Mouse (Mus musculus) heart, adult 11 months (tissue): ENCODE results near the gene Terf2.
"Not testable (repeated sequence)": the region's sequence is repeated elsewhere in the genome, so short reads cannot be mapped to it uniquely, and the experiment has no call there.

Source experiments
- DNase-seq: peaks from one replicate; pipeline ENCODE4 v3.0.0; 2022

The Terf2 gene

DNA sequence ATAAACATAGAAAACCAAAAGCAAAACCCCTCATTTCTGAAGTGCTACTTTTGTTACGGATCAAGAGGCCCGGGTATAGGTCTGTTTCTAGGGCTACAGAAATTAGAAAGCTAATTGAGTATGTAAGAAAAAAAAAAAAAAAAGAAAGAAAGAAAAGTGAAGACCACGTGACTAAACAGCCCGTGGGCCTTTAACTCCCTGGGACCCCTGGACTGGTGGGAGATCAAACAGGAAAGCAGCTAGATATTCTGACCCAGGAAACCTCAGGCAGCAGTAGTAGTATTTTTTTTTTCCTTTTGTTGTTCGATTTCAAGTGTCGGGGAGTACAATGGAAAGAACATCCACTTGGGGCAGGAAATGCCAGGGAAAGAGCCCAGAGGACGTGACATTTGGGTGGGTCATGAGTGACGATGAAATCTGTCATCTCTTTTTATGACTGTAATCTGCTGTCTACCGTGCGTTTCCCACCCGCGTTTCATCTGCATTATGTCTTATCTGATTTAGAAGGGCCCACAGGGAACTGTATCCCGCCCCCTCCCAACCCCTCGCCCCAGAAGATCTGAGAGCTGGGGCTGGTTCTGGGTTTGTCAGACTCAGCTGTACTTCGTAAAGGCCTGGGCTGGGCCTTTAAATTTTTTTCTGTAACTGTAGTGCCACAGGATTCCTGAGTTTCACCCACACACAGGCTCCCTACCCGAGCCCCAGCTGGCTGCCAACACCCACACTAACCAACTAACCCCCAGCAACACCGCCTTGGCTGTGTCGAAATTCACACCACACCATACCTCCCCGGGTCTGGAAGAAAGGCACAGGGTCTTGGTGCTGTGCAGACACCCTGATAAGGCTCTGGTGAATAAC lies 18.0 kb upstream of the Terf2 start:
- peak; percentile 93 for DNase-seq

DNA sequence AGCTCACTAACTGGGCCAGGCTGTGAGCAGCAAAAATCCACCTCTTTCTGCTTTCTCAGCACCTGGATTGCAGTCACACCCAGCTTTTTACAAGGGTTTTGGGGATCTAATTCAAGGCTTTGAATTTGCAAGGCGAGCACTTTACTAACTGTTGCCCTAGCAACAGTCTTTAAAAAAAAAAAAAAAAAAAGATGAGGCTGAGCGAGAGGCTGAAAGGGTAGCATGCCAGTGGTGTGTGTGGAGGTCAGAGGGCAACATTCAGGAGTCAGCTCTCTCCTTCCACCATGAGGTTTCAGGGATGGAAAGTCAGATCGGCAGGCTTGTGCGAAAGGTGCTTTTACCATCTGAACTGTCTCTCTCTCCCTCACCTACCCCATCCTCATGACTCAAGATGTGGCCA lies 16.9 kb upstream of the Terf2 start:
- DNase-seq = no peak

DNA sequence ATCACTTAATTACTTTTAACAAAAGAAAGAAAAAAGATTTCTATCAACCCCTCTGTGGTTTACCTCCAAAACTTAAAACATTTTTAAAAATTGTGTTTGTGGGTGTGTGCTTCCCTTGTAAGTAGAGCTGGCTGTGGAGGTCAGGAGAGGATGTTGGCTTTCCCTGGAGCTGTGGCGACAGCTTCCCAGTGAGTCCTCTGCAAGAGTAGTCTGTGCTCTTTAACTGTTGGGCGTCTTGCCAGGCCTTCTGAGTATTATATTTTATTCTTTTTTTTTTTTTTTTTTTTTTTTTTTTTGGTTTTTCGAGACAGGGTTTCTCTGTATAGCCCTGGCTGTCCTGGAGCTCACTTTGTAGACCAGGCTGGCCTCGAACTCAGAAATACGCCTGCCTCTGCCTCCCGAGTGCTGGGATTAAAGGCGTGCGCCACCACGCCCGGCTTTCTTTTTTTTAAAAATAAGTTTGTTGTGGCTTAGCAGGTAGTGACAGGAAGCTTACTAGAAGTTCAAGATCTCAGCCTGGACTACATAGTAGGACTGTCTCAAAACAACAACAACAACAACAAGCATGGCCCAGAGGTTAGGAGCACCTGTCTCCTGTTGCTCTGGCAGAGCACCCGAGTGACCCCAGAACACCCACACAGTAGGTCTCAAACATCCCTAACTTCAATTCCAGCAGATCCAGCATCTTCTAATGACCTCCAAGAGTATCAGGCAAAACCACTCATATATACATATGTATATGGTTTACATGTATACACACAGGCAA lies 15.2 kb upstream of the Terf2 start:
- peak; percentile 84 for DNase-seq

DNA sequence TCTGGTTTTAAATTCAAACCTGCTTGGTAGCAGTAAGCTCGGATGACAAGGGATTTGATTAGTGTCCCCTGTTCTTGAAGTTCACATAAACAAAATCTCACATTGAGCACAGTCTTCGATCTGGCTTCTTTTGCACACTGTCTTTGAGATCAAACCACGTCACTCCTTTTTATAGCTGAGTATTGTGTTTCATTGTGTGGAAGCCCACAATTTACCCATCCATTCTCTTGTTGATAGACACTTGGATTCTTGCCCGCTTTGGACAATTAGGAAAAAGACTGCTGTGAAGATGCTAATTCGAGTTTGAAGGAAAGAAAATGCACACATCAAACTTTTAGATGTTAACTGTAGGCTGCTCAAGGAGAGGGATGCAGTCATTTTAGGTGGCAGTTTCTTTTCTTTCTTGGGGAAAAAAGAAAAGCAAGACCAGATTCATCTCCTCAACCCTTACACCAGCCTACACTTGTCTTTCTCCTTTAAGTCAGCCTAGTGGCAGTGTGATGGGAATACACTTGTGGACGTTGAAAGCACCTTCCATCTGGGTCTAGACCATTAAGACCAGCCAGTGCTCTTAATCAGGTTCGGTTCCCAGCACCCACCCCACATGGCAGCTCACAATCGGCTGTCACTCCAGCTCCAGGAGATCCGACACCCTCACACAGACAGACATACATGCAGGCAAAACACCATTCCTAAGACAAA lies 14.4 kb upstream of the Terf2 start:
- DNase-seq = no peak

DNA sequence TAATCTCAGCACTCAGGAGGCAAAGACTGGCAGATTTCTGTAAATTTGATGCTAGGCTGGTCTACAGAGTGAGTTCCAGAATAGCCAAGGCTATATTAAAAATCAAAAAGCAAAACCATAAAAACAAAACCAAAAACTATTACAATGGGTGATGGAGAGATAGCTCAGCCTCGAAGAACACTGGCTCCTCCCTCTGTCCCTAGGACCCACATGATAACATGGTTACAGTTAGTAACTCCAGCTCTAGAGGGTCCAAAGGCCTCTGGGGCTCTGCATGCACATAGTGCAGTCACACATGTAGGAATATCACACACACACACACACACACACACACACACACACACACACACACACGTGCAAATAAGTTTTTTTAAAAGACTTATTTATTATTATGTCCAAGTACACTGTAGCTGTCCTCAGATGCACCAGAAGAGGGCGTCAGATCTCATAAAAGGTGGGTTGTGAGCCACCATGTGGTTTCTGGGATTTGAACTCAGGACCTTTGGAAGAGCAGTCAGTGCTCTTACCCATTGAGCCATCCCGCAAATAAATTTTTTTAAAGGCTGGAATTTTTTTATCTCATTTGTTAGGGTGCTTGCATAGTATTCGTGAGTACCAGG lies 13.6 kb upstream of the Terf2 start:
- no peak for DNase-seq

DNA sequence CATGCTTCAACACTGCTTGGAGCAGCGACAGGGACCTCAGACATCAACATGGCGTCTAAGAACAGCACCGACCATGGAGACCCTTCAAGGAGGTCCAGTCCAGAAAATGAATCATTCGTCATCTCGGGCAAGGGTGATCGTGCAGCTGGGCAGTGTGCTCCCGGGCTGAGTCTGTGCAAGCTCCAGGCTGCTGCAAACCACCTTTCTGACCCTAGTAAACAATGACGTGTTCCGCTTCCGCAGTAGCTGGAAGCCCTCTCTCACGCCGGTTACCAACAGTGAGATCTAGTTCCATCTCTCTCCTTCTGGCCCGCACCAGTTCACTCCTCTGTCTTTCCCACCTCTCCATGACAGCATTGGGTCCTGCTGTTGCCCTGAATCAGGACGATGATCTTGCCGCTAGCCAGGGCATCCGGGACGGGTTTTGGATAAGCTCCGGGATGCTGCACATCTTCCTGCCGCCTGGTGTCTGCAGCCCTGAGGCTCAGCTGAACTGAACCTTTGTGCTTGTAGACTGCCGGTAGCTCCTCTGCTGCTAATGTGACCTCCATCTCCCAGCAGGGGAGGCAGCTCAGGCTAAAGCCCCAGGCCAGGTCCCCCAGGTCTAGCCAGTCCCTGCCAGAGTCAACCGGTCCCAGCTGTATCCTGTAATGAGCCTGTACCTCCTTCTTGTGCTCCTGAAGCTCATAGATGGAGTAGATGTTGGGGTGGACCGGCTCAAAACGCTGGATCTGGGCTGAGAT lies 12.8 kb upstream of the Terf2 start:
- DNase-seq = peak; percentile 79

DNA sequence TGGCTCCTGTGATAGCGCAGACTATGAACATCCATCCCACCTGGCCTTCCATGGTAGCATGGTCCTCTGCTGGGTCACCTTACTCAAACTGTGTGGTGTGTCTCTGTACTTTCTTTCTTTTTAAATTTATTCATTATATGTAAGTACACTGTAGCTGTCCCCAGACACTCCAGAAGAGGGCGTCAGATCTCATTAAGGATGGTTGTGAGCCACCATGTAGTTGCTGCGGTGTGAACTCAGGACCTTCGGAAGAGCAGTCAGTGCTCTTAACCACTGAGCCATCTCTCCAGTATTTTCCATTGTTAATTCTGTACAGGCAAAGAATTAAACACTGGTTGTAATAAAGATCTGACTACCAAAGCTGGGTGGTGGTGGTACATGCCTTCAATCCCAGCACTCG lies 11.7 kb upstream of the Terf2 start:
- DNase-seq = not testable (repeated sequence)

DNA sequence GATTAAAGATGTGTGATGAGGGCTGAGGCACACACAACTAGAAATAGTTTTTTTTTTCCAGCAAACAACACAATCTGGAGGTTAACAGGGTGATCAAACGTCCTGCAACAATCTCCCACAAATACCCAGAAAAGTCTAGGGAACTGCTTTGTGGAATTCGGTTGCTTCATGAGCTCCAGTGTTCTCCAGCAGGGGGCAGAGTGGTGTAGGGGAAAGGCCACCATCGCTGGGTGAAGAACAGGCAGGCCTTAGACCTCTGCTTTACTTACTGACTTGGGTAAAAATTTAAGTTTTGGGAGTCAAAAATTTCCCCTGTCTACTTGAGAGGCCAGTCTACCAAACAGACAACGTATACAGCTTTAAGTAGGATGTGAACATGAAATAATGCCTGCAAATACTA lies 8.2 kb upstream of the Terf2 start:
- peak; percentile 87 for DNase-seq

DNA sequence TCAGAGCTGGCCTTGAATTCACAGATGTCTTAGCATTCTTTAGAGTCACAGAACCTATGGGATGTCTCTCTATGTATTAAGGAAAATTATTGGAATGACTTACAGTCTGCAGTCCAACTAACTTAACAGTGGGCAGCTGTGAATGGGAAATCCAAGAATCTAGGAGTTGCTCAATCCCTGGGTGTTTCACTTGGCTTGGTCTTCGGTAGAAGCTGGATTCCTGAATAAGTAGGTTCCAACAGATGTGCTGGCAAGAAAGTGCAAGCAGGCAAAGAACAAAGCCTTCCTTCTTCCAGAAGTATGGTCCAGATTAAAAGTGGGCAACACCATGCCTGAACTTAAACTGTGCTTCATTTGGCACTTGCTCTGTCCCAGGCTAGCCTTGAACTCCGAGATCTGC lies 4.3 kb upstream of the Terf2 start:
- DNase-seq = peak; percentile 85

DNA sequence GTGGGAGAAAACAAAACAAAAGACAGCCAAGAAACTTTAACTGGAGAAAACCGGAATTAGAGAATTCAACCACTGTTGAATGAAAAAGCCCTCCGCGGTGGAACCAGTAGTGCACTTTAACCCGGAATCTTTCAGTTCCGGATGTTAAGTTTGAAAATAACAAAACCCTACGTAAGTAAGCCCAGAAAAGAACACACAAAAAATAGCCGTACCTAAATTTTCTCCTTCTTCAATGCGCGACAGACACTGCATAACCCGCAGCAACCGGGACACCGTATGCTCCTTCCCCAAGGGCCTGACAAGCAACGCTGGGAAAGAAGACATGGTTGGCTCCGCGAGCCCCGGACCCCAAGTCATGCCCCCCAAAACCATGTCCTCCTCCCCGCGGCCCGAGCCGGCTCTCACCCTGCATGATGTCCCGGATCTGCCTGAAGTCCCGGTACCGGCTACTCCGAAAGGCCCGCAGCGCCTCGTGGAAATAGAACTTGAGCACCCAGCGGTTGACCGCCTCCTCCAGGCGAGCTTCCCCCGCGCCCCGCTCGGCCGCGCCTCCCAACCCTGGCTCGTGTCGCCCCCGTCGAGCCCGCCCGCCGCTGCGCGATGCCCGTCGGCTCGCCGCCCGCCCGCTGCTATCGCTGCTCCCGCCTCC lies 506 bp downstream of the Terf2 start:
- DNase-seq = no peak

DNA sequence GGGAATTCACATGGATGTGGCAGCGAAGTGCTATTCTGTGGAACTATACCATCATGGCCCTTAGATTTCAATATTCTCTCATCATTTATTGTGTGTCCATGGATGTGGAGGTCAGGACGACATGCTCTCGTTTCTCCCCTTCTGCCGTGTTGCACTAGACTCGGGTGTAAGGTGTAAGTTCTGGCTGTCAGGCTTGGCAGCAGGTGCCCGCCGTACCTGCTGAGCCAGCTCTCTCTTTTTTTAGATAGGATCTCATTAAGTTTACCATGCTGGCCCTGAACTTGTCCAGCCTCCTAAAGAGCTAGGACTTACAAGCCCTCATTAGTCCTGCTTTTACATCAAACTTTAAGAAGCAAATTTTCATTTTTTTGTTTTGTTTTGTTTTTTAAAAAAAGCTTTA lies 5.8 kb downstream of the Terf2 start:
- no peak for DNase-seq

DNA sequence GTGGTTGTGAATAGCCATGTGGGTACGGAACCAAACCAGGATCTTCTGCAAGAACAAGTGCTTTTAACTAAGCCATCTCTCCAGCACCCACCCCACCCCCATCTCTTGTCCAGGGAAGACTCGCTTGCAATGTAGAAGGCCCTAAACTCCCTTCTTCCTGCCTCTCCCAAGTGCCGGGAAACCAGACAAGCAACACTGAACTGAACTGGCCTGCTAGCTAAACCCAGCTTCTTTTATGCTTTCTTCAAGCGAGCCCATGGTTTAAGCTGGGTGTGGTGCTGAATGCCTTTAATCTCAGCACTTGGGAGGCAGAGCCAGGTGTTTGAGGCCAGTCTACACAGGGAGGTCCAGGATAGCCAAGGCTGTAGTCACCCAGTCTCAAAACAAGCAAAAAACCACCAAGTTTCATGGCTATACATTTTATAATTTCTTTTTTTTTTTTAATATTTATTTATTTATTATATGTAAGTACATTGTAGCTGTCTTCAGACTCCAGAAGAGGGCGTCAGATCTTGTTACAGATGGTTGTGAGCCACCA lies 7.8 kb downstream of the Terf2 start:
- peak; percentile 70 for DNase-seq

DNA sequence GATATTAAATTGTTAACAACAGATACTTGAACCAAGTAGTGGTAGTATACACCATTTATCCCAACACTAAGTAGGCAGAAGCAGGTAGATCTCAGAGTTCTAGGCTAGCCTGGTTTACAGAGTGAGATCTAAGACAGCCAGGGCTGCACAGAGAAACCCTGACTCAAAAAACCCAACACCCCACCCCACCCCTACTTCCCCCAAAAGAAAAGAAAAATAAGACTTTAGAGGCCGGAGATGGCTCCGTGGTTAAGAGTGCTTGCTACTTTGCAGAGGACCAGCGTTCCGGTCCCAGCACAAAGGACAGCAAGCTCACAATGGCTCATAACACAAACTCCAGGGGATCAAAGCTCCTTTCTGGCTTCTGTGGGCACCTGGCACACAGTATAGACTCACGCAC lies 10.3 kb downstream of the Terf2 start:
- DNase-seq = peak; percentile 73

DNA sequence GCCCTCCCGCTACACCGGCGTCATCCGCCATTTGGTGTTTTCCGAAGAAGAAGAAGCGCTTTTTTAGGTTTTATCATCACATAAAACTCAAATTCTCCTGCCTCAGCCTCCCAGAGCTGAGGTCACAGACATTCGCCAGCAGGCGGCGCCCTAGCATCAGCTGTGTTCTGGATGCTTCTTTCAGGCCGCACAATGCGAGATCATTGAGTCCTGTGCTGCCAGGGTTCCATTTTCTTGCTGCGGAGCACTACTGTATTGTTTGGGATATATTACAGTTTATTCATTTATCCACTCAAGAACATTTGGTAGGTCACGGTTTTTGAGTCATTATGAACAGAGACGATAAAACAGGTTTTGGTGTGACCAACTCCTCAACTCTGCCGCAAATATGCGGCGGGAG lies 11.0 kb downstream of the Terf2 start:
- DNase-seq = peak; percentile 75

DNA sequence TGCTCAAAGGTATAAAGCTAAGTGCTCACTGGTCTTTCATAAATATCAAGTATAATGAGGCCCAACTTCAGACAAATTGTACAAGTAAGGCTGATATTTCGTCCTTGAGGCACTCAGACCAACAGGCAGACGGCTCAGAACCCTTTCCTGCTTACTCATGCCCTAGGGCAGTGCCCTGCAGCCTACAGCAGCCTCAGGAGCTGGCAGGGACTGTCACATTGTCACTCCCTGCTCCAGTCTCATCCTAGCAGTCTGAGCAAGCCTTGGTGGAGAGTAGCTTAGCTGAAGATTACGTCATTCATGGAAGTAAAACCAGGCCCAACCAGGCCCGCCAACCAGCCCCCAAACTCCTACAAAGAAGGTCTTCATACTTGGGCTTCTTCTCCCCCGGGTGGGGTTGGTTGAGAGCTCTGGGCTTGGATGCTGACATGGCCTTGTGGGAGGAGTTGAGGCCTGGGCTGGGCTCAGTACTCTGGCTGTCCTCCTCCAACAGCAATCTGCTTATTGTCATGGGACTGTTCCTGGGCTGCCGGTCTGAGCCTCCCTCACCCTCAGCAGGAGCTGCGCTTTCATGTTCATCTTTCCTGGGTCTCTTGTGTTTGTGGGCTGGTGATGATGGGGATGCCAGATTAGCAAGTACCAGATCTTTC lies 20.0 kb downstream of the Terf2 start:
- DNase-seq = peak; percentile 93

DNA sequence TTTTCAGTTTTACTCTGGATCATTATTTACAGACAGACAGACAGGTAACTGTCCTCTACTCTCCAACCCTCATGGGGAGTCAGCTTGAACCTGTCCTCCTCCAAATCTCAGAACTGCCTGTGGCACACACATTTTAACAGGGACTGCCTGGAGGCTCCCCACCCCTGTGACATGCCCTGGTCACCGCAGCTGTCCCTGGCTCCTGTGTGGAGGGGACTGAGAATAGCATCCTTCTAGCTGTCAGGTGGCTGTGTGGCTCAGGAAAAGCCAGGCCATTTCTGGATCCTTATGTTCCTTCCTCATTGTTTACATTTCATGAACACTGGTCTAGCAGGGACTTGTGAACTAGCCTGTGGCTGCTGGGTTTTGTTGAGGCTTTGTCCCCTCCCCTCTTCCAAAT lies 22.2 kb downstream of the Terf2 start:
- DNase-seq = no peak

DNA sequence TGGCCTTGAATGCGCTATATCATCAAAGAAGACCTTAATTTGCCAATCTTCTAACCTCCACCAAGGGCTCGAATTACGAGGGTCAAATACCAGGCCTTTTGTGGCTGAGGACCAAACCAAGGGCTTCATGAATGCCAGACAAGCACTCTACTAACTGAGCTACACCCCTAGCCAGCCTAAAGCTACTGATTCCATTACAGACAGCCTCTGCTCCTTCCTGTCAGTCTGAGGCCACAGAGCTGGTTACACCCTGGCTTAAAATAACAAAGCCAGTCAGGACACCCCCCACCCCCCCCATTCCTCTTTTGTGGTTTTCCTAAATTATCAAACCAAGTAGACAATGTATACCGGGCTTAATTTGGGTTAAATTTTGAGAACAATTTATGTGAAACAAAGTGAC lies 22.6 kb downstream of the Terf2 start:
- DNase-seq = no peak

DNA sequence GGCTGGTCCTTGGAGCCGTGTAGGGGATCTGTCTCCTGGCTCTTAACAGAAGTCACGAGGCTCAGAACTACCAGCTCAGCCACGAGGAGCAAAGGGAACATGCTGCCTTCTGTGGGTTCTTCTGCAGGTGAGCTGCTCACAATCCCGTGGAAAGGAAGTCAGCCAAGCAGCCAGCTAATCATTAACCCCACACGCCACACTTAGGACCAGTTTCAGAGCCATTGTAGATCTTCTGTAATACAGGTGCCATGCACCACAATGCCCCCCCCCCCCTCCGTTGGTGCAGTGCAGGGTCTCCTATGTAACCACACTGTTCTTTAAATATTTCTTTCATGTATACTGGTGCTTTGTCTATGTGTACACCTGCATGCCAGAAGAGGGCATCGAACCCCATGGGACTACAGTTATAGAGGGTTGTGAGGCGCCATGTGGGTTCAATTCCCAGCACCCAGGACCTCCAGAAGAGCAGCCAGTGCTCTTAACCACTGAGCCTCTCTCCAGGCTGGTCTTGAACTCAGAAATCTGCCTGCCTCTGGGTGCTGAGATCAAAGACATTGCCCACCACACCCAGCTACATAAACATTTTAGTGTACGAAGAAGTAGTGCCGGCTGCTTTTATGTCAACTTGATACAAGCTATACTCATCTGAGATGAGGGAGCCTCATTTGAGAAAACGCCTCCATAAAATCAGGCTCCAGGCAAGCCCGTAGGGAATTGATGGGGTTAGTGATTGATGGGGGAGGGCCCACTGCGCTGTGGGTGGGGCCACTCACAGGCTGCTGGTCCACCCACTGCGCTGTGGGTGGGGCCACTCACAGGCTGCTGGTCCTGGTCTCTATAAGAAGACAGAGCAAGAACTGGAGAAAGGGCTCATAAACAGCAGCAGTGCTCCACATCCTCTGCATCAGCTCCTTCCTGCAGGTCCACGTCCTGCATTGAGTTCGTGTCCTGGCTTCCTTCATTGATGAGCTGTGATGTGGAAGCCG lies 30.5 kb downstream of the Terf2 start, which contains the start of gene Tmed6:
Tmed6 (minus strand) TSS at position 134 of the 986 bp plus-strand sequence.
- no peak for DNase-seq

DNA sequence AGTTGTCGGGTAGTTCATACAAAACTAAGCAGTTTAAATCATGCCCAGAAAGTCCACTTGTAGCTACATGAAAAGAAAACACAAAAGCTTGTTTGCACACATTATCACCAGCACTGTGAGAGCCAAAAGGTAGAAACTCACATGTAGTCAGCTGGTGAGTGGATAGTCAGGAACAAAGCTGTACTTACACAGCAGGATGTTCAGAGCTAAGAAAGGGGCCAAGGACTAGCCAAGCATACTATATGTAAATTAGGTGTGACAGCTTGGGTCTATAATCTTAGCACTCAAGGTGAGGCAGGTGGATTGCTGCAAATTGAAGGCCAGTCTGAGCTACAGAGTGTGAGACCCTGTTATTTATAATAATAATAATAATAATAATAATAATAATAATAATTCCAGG lies 33.7 kb downstream of the Terf2 start:
- no peak for DNase-seq

DNA sequence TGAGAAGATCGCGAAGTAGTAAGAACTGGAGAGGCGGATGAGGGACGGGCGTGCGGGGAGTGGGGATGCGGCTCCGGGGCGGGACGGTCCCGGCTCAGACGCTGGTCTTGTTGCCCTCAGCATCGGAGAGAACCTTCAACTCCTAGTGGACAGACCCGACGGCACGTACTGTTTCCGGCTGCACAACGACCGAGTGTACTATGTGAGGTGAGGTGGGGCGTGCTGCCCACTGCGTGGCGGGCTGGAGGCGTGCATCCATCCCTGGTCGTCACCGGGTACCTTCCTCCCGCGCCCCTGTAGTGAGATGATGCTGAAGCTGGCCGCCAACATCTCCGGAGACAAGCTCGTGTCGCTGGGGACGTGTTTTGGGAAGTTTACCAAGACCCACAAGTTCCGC lies 39.4 kb downstream of the Terf2 start:
- peak; percentile 97 for DNase-seq
